Mouse (Mus musculus) T-helper 1 cell (primary cell): ENCODE results near the gene Coq7.

Source experiments
- in situ Hi-C: fragments of 300-600 bp; cut with MboI, MseI; formaldehyde crosslinking; loops from one replicate; pipeline ENCODE4 v1.15.1; 2025; ENCODE audit warnings: high pct_unique_total_duplicates

Gene Coq7

DNA sequence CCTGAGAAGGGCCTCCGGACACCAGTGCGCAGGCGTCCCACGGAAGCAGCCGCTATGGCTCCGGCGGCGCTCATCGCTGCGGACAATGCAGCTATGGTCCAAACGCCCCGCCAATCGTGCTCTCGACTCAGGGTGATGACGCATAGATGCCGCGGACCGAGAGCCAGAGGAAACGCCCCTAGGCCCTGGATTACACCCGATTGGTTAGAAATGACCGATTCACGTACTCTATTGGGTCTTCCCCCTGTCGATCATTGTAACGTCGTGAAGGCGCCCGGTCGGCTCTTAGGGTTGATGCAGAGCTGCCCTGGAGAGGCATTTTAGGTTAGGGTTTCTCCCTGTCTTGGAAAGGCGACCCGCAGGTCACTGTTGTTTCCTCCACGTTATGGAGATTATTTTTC is at the start of gene Coq7:
Gene Coq7 (minus strand): TSS at position 179 of the 401 bp plus-strand sequence.
- in situ Hi-C loops, result no loop called here

DNA sequence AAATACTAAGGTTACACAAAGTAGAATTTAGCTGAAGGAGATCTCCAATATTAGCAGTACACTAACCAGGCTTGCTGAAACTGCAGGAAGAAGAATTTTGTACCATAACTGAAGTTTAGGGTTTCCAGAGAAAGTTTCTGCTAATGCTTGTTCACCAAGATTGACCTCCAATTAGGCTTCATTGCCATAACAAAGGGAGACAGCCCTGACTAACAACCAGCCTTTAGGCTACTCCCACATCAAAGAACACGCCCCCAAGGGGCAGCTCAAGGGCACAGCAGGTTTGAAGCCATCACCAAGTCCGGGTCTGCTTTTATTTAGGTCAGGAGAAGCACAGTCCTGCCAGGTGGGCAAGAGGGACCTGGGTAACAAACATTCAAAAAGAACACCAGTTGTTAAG is 46.8 kb upstream of the Coq7 start:
- in situ Hi-C loops, result no loop called here

DNA sequence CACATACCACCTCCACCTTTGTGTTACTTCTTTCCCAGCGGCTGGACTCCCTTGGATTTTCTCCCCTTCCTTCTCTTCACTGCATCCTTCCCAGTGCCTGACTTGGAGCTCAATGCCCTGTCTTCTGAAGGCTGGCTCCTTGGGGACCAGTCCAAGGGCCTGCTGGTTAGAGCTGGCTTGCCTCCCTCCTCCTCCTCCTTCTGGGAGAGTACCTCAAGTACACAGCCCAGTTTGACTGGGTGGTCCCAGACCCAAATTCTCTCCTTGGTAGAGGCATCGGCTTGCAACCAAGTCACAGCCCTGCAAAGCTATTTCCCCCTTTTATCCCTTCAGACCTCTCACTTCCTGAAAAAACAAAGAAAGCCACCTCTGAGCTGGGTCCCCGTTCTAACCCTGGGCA is 45.1 kb upstream of the Coq7 start:
- in situ Hi-C loops, result no loop called here

DNA sequence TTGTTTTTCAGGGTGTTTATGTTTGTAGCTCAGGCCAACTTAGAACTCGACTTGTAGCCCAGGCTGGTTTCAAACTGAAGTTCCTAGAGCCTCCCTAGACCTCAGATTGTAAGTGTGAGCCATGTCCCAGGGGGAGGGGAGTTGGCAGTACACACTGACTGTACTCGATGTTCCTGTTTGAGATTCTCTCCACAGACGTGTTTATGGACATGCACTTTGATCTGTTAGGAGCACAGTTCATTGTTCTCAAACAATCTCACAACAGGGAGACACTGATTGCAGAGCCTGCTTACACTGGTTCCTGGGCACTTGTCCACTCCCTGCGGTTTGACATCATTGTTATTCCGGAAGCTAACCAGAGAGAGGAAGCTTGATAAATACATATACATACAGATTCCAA is 38.9 kb upstream of the Coq7 start:
- in situ Hi-C loops, result no loop called here

DNA sequence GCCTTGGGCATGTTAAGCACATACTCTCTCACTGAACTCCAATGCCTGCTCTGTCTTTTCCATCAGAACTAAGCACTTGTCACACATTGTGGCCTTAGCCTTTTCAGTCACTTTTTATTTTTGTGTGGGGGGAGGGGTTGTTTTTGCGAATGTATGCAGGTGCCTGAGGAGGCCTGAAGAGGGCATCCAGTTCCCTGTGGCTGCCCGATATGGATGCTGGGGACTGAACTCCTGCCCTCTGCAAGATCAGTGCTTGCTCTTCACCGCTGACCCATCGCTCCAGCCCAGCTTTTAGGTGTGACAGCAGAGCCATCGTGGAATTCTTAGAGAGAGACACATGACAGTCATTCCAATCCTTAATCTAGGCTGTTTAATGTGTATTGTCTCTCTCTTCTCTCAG is 38.2 kb upstream of the Coq7 start:
- in situ Hi-C loops, result no loop called here

DNA sequence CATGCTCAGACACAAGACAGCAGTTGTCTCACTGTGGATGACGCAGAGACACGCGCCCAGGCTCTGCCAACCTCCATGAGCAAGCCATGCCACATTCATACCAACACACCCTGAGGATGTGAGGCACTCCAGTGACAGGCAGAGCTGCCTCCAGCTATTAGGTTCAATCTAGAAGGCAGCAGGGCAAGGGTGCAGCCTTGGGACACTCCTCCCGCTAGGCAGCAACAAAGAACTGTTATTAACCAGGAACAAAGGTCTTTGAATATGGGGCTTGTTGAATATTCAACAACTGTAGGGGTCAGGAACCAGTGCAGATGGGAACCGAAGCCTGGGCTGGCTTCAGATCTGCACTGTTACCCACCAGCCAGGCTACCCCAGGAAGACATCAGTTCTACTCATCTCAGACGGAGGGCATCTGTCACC is 36.0 kb upstream of the Coq7 start:
- in situ Hi-C loops, result no loop called here

DNA sequence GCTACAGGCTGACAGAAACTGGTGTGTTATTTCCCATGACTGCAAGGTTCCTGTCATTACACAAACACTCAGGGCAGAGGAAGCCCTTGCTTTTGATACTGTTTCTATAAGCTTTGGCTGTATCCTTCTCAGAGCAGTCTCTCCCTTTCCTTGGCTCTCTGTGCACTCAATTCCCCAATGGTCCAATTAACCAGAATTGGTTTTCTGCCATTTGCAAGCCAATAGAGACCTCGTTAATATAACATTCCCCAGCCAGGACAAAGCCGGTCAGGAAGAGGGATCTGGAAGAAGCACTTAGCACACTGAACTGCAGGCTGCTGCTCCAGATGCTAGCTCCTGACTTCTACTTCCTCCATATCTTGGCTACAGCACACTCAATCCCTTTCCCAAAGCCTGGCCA is 21.1 kb upstream of the Coq7 start:
- in situ Hi-C loops, result no loop called here

DNA sequence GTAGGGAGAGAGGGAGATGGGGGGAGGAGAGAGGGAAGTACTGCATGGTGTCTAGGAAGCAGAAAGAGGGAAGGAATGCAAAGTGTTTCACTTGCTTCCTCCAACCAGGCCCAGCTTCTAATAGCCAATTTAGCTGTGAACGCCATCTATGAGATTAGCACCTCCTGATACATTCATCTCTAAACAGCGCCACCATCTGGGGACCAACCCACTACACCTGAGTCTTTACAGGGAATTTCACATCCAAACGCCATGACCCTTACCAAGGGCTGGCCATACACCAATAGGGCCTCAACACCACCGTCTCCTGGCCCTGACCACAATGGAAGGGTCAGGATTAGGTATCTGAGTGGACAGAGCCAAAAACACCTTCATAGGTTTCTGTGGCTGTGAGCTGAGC is 20.7 kb upstream of the Coq7 start:
- in situ Hi-C loops, result no loop called here

DNA sequence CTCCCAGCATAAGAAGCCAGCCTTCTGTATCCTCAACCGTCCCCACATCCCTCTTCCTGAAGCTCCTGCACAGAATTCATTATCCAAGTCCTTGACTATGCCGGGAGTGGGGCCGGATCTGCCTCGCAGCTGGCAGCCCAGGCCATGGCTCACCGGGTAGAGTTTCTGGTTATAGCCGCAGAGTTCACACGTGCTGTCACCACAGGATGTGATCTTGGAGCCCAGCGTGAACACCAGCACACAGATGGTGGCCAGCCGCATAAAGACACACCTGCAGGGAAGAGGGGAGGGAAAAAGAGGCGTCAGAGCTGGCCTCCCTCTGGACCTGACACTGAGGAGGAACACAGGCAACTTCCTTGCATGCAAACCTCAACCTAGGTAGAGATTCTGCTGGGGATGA is 14.3 kb upstream of the Coq7 start:
- in situ Hi-C loops, result no loop called here

DNA sequence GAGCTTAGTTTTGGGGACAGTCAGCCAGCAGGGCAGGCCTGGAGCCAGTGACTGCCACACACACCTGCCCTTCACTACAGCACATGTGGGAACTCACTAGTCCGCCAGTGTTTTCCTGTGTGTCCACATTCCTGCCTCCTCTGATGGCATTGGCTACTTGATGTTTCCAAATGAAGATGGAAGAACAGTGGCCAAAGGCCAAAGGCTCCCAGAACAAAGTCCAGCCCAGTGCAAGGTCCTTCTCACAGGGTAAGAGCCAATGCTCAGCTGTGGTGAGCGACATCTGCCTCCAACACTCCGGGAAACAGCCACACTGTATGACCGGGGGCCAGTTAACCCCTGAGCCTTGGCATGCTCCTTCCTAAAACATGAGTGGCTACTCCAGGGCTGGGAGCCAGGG is 11.0 kb upstream of the Coq7 start:
- in situ Hi-C loops, result no loop called here

DNA sequence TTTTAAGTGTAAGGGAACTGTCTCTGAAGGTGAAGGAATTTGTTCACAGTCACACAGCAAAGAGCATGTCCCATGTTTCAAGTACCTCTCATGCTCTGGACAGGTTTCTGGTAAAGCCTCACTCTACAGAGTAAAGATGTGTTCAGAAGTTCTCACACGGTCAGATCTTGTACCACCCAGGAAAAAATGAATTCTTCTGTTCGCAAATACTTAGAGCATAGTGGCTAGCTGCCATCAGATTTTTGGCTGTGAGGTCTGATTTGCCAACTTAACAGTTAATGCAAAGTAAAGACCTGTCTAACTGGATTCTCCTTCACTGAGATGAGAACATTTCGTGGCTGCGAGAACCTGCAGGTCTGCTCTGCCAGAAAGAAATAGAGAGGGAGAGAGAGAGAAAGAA is 1.9 kb upstream of the Coq7 start:
- in situ Hi-C loops, result no loop called here

DNA sequence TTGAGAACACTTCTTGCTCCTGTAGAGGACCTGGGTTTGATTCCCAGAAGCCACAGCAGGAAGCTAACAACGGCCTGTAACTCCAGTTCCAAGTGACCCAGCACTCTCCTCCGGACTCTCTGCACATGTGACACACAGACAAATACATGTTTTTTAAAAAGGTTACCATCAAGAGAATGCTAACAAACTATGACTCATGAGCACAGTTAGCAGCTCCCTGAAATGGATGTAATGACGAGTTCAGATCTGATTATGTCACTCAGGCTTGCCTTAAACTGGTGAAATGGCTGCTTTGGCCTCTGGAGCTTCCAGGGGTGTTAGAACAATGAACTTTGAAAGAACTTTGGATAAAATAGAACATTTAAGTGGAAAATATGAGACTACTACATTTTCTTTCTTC is 1.2 kb upstream of the Coq7 start:
- in situ Hi-C loops, result no loop called here

DNA sequence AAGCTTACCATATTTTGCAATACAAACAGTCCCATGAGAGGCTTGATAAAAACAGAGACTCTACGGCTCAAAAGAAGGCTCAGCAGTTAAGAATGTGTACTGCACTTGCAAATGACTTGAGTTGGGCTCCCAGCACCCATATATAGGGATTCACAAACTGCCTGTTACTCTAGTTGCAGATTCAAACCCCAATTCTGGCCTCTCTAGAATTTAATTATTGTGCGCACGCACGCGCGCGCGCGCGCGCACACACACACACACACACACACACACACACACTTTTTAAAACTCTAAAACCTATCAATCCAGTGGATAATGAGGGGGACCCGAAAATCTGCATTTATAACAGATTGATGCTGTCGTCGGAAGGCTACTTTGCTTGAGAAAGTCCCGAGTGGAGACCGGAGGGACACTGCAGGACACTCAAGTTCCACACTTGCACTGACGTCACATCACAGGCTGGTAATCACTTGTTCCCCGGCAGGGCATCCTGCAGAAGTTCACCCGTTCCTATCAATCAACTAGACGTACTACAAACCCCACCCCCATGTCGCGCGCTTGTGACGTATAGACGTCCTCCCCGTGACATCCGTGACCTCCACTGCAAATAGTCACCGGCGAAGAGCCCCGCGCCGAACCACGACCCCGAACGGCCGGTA is 508 bp downstream of the Coq7 start:
- in situ Hi-C loops, result no loop called here

DNA sequence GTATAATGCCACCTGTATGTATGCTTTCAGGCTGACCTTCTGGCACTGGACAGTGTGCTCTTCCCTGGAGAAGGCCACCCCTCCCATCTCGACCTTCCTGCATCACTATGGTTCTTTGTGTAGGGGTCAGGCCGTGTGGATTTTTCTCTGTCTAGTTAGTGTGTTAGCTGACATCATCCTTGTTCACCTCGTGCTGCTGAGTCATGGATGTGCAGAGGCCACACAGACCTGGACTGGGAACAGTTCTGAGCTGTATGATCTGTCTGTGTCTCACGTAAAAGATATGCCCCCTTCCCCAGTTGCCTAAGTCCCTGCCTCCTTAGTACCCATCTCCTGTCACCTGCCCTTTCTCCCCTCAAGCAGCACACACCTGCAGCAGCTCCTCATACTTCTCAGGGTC is 6.2 kb downstream of the Coq7 start:
- in situ Hi-C loops, result no loop called here

DNA sequence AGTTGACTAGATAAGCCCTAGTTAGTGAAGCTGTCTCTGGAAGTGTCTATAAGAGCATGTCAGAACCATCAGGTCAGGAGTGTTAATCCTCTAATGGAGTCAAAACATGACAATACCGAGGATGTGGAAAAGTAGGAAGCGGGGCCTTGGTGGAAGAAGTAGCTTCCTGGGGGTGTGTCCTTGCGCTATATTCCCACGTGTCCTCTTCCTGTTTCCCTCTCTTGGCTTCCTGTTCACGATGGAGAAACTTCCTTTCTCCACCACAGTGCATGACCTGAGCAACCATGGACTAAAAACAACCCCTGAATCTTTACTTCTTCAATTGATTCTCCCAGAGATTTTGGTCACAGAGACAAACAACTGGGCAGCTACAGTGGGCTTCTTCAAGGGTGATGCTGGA is 11.1 kb downstream of the Coq7 start:
- in situ Hi-C loops, result no loop called here

DNA sequence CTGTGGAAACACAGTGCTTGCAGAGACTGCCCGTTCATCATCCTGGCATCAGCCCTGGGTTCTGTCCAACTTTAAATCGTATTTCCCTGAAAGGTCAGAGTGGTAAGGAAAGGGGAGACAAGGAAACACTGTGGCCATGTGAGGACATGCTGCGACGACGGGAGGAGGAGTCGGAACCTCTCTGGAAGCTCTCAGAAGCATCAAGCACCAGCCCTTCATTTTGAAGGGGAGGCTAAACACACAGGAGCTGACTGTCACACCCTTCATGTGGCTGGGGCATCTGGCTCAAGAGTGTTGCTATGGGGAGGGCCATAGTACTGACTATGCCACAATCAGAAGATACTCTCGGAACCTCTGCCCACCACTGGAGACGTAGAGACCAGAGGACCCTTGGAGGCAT is 13.5 kb downstream of the Coq7 start:
- in situ Hi-C loops, result no loop called here

DNA sequence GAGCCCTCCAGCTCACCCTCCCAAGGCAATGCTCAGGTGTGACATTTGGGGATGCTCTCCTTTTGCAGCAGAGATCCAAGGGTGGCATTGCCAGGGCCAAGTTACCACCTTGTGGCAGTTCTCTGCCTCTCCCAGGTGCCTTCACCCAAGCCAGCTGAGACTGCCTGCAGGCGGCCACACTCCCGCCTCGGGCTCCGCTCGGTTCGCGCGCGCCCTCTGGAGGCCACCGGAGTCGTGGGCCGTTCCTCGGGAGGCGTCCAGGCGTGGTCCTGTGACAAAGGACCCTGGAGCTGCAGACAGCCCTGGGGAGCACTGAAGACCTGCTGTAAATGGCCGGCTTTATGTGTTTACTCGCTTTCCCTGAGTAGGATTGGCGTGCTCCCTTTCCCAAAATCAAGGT is 14.5 kb downstream of the Coq7 start:
- in situ Hi-C loops, result no loop called here

DNA sequence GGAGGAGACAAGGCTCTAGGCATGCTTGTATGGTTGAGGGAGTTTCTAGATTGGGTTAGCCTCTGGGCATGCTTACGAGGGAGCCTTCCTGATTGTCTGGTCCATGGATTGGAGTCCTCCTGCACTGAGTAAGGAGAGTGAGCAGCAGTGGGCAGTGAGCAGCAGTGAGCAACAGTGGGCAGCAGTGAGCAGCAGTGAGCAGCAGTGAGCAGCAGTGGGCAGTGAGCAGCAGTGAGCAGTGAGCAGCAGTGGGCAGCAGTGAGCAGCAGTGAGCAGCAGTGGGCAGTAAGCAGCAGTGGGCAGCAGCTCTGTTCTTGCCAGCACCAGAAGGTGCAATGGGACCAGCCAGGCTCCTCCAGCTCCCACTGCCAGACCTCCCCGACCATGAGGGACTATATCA is 15.3 kb downstream of the Coq7 start:
- in situ Hi-C loops, result no loop called here

DNA sequence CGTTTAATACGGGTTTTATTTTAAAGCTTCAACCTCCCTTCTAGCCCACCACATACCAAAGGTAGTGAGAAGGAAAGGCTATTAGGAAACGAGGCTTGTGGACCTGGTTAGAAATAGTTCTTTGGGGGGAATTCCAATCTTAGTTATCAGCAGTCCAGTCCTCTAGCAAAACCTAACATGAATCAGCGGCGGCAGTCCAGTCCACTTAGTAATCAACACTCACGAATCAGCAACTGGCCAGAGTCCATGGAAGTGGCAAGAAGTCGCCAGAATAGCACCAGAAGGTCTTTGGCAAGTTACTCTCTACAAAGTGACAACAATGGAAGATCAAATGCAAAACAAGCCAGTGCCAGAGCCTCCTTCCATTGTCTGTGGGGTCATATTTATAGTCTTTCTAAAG is 24.6 kb downstream of the Coq7 start:
- in situ Hi-C loops, result no loop called here

DNA sequence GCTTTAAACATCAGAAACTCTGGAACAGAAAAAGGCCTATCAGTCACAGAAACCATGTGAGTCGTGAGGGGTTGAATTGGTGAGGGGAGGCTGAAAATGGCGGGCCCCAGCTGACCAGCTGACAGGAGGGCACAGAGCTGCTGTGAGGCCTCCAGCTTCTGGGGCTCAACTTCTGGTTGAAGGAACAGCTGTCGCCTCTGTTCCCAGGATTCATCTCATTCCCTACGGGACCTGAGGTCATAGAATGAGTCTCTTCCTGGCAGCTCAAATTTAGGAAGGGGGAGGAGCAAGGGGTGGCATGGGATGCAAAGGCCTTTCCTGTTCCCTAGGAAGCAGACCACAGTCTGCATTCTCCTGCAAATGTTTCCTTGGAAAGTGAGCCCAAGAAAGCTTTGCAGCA is 29.3 kb downstream of the Coq7 start:
- in situ Hi-C loops, result no loop called here

DNA sequence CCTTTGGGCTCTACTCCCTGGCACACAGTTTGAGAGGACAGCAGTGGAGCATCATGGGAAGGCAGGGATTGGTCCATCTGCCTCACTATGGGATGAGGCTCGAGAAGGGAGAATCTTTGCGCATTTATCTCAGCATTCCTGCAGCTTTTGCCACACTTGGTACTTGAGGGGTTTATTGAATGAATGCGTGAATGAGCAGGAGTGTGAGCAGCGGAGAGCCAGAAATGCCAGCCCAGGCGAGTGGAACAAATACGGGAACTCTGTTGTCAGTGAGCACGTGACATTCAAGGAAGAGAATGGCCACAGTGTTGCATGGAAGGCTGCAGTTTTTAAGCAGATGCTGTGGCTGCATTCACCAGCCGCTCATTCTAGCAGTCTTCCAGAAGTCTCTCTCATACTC is 30.8 kb downstream of the Coq7 start:
- in situ Hi-C loops, result no loop called here

DNA sequence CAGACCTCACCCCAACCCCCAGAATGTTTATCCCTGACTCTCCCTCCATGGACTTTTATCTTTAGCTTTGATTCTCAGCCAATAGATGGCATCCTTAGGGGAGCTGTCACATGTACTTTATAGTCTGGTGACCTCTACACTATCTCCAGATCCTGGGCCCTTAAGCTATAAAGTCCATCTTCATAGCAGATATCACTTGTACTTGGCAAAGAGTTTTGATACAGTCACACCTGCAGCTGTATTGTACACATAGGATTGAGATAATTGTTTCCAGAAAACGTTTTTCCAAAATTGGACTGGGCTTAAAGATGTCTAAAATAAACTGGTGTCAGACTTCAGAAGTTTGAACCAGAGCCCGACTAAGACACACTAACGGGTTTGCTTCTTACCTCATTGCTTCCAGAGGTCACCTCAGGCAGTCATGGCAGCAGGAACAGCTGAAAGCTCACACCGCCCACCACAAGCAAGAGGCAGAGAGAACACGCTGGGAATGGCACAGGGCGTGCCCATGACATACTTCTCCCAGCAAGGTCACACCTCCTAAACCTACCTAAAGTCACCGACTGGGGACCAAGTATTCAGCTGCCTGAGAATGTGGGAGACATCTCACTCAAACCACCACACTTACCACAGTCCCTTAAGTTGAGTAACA is 33.2 kb downstream of the Coq7 start:
- in situ Hi-C loops, result no loop called here

DNA sequence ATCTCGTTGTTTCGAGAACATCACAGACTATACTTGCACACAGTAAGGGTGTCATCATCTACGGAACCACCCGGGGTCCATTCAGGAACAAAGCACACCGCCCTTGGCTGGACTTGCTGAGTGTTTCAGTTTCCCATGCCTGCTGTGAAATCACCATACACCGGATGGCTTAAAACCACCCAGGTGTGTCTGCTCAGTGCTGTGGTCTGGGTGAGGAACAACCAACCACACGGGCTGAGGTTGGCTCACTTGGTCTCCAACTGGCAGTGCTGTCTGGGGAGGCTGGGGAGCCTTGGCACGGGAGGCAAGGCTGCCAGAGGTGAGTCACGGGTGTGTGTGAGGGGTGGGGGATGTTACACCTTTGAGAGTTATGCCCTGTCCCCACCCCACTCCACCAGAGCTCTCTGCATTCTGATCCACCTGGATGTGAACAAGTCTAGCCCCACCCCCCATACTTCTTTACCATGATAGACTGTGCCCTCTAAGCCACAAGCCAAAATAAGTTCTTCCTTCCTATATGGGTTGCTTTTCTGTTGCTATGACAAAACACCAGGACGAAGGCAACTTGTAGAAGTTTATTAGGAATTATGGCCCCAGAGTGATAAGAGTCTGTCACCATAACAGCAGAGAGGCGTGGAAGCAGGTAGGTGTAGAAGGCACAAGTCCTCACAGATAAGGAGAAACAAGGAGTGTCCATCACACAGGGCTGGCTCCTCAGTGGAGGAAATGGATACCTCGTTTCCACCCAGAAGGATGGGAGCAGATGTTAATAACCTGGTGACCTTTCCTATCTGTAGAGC is 34.0 kb downstream of the Coq7 start:
- in situ Hi-C loops, result no loop called here
